Mouse (Mus musculus) embryonic stem cell, embryonic (primary cell): ENCODE results near the gene Dnajc6.

Experiments used
- CTCF ChIA-PET, 4 experiments: fragments of 300-600 bp in 2 of 4; fragments of 350-600 bp in 2 of 4; sonication (Branson Sonifier 250); formaldehyde crosslinking; loops; one replicate each; lab custom pipeline; 2022; ENCODE audit warnings: inconsistent platforms in 2 of 4; lab: Charles Lee
- POLR2A ChIA-PET, 4 experiments: fragments of 300-600 bp in 2 of 4; fragments of 350-600 bp in 2 of 4; sonication (Branson Sonifier 250); formaldehyde crosslinking; loops; one replicate each; lab custom pipeline; 2022; ENCODE audit warnings: antibody characterized with exemption in 4 of 4, inconsistent platforms in 1 of 4; lab: Charles Lee

The Dnajc6 gene

DNA sequence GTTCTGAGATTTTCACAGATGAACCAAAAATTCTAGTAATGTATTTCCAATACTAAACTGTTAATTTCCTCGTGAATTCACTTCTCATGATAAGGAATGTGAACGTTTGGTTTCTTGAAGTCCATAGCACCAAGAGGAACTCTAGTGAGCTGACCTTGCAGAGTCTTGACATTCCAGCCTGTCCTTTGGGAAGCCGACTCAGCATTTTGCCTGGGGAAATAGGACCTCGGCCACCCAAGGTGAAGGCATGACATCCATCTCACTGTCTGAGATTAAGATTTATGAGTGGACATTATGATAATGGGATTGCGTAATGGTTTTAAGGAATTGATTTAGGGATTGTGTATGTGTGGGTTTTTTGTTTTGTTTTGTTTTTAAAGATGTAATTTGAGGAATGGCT is 144.2 kb downstream of the Dnajc6 start:
- CTCF ChIA-PET = interaction anchor here in 2 of 4 experiments (0.6 to 1.2 kb wide), 2 partner anchors 16 to 271 kb away, joined by 3 to 4 read pairs; no protein-coding TSS in a partner anchor
- POLR2A ChIA-PET = no interaction called here

DNA sequence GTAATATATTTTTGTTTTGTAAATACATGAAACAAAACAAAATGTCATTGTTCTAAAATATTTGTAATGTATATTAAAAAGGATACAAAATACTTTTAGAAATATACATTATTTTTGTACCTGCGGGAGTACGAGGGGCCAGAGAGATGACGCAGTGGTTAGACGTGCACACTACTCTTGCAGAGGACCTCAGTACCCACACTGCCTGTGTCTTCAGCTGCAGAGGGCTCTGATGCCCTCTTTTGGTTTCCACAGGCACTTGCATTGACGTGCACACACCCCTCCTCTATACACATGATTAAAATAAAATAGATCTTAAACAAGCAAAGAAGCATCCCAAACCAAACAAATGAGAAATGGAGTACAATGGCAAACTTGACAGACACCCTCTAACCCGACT is 146.3 kb downstream of the Dnajc6 start:
- CTCF ChIA-PET = no interaction called here
- POLR2A ChIA-PET = no interaction called here

DNA sequence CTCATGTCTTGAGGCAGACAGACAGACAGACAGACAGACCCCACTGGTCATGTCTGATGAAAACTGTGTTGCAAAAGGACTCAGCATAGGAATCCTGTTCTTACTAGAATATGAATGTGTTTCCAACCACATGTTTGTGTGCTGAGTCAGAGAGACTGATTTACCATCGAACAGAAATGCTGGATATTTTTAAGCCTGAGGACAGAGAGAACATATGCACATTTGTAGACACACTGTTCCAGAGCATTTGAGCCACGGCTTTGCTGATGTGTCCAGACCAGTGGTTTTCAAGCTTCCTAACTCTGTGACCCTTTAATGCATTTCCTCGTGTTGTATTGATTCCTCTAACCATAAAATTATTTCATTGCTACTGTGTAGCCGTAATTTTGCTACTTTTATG is 146.8 kb downstream of the Dnajc6 start:
- ChIA-PET POLR2A (no interaction called here), CTCF (no interaction called here)

DNA sequence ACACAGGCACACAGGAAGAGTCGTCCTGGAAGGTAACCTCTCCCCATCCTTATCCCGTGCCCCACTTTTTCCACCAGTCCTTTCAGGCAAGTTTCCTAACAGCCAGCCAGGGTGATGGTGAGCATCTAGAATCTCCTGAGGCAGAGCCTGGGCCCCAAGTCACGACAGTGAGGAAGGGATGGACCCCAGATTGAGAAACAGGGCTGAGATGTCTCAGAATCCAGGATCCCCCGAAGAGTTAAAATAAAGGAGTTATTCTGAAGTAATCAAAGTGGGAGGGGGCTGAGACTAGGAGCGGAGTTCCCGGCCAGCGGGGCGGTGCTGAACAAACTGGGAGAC is 150.4 kb downstream of the Dnajc6 start:
- ChIA-PET CTCF (interaction anchor here in 2 of 4 experiments (1.0 to 2.0 kb wide), 4 partner anchors 10 to 353 kb away, joined by 3 to 13 read pairs (median 4); no protein-coding TSS in a partner anchor), POLR2A (interaction anchor here in 3 of 4 experiments (0.6 to 2.4 kb wide), 68 partner anchors 8 to 1990 kb away, joined by 3 to 17 read pairs (median 4); partner anchors contain the start of genes Dnajc6 (in 2 of the 3) and Jak1 (in 2 of the 3))

DNA sequence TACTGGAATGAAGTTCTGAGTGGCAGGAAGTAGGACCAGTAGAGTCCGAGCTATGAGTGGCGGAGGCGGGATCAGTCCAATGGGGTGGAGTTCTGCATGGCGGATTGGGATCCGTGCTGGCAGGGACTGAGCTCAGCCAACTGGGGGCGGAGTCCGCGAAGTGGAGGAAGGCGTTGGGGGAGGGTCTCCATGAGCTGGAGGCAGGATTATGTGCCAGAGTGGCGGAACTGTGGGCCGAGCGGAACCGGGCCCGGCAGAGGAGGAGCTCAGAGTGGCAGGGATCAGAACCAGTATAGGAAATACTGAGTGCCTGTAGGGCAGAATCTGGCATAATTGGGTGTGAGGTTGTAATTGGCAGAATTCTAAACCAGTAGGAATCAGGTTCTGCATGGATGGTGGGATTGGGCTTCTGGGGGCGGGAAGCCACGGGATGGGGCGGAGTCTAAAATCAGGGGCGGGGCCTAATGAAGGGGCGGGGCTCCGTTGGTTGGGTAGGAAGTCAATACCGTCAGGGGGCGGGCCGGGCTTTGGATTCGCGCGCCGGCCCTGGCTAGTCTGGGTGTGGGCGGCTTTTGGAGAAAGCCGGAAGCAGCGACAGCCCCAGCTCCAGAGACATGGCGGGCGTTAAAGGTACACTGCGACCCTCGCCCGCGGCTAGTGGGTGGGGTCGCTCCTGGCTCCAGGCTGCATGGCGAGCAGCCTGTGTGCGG is 150.9 kb downstream of the Dnajc6 start, which contains the start of gene Leprot:
Gene Leprot (plus strand): TSS at position 523 of the 710 bp plus-strand sequence.
- ChIA-PET CTCF (interaction anchor here in 2 of 4 experiments (0.5 to 2.0 kb wide), 7 partner anchors 9 to 353 kb away, joined by 3 to 13 read pairs (median 4); no protein-coding TSS in a partner anchor), POLR2A (interaction anchor here (0.5 to 2.4 kb wide), 73 partner anchors 8 to 1990 kb away, joined by 3 to 17 read pairs (median 4); partner anchors contain the start of genes Dnajc6 (in 2 of the 4) and Jak1 (in 2 of the 4))

DNA sequence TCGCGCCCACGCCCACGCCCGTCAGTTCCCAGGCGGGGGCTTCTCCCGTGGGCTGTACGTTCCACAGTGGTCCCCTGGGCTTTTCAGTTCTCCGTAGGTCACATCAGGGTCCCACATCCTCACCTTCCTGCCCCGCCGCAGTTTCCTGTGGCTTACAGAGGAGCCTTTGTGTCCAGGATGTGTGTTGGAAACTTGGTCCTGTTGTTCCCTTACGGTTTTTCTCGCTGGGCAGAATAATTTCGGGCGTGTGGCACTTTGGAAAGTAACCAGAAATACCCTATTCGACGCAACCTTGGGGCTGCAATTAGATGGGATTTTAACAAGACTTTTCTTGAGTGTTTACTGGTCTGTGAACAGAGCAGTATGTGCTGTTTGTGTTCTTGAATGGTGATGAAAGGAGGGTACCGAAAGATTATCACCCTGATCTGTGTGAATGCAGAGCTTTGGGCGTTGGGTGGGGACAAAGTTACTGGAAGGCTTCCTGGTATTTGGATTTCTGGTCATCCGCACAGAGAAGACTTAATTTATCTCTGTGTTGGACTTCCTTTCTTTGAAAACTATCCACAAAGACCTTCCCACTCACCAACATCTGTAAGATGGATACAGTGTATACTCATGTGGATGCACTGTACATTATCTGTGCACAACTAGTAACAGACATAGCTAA is 151.7 kb downstream of the Dnajc6 start:
- ChIA-PET CTCF (interaction anchor here in 3 of 4 experiments (0.5 to 2.0 kb wide), 5 partner anchors 9 to 213 kb away, joined by 3 to 13 read pairs (median 6); no protein-coding TSS in a partner anchor), POLR2A (interaction anchor here in 3 of 4 experiments (0.6 to 2.4 kb wide), 20 partner anchors 9 to 356 kb away, joined by 3 to 17 read pairs (median 5); no protein-coding TSS in a partner anchor)

DNA sequence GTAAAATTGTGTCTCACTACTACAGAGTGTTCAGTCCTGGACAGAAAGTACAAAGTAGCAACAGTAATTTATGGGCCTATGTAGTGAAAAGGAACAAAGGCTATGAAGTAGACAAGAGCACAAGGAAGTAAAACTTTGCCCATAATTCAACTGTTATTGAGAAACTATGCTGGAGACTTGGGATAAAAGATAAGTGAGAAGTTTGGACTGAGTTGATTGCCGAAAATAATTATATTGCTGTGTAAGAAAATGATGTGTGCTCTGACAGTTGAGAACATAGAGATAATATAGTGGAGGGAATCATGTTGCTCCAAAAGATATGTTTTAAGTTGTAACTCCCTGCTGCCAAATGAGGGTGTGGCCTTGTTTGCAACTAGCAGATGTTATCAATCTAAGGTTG is 152.3 kb downstream of the Dnajc6 start:
- CTCF ChIA-PET = no interaction called here
- POLR2A ChIA-PET = interaction anchor here in 2 of 4 experiments (0.9 to 2.4 kb wide), 3 partner anchors 20 to 291 kb away, joined by 3 to 17 read pairs (median 3); no protein-coding TSS in a partner anchor

DNA sequence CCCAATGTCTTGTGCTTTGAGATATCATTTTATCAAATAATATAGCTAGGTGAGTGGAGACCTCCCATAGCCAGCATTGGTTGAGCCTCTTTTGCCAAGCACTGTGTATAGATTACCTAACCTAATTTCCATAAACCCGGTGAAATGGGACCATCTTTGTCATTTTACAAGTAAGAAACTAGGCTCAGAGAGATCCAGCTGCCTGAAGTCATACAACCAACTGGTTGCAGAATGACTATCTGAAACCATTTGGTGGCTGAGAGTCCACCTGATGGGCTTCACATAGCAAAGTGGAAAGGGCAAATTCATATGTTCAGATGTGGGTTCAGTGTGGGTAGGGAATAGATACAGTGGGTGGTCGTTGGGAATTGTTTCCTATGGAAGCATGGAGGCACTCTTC is 154.5 kb downstream of the Dnajc6 start:
- CTCF ChIA-PET = no interaction called here
- POLR2A ChIA-PET = no interaction called here

DNA sequence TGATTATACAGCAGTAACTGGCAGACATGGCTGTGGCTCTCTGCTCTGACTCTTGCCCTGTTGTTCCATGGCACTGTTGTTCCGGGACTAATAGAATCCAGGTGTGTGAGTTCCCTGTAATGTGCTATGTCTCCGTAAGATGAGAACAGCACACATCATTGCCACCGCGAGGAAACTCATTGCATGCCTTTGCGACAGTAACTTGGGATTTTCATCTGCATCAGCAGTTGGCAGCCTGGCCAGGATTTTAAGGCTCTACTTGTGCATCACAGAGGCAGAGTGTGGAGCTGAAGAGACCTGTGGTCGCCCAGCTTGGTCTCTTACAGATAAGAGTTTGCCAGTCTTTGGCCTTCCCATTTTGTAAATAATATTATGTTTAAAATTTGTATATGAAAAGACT is 157.8 kb downstream of the Dnajc6 start:
- CTCF ChIA-PET = interaction anchor here in 1 of 4 experiments (0.7 kb wide), 1 partner anchor 267 kb away, joined by 3 read pairs; no protein-coding TSS in a partner anchor
- POLR2A ChIA-PET = interaction anchor here in 1 of 4 experiments (0.6 to 0.8 kb wide), 2 partner anchors 9 to 22 kb away, joined by 3 read pairs; no protein-coding TSS in a partner anchor

DNA sequence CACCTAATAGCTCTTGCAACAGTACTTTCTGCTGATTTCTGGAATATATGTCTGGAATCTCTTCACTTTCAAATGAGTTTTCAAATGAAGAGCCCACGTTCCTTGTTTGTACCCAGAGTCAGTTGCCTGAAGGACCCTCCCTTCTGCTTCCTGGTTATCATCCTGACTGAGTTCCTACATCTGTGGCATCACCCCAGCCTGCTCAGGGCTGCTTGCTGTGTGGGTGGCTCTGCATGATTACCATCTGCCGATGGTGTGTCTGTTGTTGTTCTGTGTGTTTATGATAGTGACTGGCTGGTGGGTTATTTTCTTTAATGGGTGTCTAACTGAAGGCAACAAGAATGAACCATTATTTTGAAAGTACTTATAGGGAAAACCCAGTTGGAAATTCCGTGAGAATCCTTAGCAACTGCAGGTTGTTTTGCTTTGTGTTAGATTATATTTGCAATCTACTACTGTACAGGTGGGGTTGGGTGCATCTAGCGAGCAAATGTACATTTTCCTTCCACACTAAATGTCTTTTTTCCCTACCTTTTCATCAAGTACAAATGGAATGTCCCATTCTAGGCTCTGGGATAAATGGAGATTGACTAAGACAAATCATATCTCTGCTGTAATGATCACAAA is 158.5 kb downstream of the Dnajc6 start:
- ChIA-PET CTCF (interaction anchor here in 1 of 4 experiments (0.7 kb wide), 1 partner anchor 267 kb away, joined by 3 read pairs; no protein-coding TSS in a partner anchor), POLR2A (interaction anchor here in 2 of 4 experiments (0.8 to 1.2 kb wide), 2 partner anchors 8 to 23 kb away, joined by 3 read pairs; partner anchors contain the start of gene Leprot (in 1 of the 2))

DNA sequence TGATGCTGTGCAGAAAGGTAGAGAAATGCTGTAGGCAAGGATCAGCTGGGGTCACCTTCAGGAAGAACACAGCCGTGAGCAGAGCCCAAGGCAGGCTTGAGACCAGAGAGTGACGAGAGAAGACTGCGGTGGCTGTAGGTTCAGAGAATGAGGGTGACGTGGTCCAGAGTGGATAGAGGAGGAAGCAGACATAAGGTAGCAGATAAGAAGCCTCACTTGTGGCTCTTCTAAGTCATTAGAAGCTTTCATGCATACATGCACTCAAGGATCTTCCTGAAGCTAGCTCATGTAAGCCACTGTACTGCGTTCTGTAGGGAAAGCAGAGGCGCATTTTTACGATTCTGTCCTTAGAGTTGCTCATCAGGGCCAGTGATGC is 159.0 kb downstream of the Dnajc6 start:
- CTCF ChIA-PET = interaction anchor here in 1 of 4 experiments (0.7 kb wide), 1 partner anchor 8 kb away, joined by 3 read pairs; no protein-coding TSS in a partner anchor
- POLR2A ChIA-PET = interaction anchor here in 1 of 4 experiments (1.2 kb wide), 1 partner anchor 8 kb away, joined by 3 read pairs; the partner anchor contains the start of gene Leprot

DNA sequence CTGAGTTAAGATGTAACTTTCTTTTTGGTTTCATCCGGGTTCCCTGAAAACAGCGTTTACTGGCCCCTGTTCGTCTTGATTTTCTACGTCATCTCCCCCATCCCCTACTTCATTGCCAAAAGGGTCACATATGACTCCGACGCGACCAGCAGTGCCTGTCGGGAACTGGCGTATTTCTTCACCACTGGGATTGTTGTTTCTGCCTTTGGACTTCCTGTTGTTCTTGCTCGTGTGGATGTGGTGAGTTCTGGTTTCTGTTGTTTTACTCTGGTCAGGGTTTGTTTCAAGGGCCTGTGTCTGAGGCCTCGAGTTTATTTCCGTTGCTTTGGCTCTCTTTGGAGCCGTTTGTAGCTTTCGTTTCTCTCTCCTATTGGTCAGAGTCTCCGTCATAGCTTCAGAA is 159.6 kb downstream of the Dnajc6 start:
- CTCF ChIA-PET = interaction anchor here in 2 of 4 experiments (0.7 to 2.1 kb wide), 3 partner anchors 8 to 343 kb away, joined by 3 to 13 read pairs (median 3); partner anchors contain the start of gene Leprot (in 1 of the 2)
- POLR2A ChIA-PET = interaction anchor here in 3 of 4 experiments (1.2 to 2.5 kb wide), 3 partner anchors 9 kb away, joined by 3 to 9 read pairs (median 7); partner anchors contain the start of gene Leprot (in 3 of the 3)

DNA sequence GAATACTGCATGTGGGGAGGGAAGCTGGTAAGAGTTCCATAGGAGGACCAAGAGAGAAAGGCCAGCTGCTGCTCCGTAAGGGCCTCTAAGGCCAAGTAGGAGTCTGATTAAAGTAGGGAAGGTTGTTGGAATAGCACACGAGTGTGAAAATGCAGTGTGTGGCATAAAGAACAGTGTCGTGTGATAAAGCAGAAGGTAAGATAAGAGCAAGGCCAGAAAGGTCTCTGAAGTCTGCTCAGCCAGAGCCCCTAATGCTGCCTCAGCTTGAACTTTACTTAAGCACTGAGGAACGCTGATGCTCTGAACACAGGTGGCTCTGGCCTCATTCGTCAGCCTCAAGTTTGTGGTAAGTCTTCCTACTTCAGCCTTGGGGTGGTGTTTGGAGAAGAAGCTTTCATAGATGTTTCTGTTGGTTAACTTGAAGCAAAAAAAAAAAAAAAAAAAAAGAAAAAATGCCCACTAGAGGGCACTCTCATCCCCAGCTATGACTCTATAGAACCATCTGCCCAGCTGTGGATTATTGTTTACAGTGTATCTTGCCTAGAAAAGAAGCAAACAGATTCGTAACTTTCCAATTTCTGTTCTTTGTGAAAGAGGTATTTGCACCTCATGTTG is 160.6 kb downstream of the Dnajc6 start:
- ChIA-PET CTCF (interaction anchor here (0.5 to 2.1 kb wide), 71 partner anchors 9 to 1519 kb away, joined by 3 to 14 read pairs (median 4); partner anchors contain the start of genes Leprot (in 2 of the 4) and Lepr (in 1 of the 4)), POLR2A (interaction anchor here (0.5 to 2.5 kb wide), 12 partner anchors 10 to 1216 kb away, joined by 3 to 9 read pairs (median 4); partner anchors contain the start of gene Leprot (in 3 of the 4))

DNA sequence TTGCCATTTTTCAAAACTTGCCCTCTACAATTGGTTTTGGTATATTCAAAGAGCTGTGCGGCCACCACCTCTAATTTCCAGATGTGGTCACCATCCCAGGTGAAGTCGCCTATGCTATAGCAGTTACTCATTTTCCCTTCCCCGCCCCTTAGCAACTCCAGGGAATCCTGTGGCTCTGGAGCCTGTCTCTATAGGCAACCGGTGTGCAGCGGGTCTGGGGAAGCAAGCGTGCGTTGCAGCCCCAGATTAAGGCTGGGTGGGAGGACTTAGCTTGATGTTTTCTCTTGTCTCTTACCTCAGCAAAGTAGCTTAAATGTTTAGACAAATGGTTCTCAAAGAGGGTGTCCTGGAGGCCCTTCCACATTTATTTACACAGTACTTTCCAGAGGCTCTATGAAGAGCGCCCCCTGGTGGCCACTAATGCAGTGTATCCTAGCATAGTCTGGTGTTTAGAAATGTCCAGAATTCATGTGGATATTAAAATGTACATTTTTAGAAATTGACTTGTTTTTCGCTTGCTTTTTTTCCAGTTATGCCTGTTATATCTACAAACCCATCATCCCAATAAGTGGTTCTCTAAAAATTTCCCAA is 167.8 kb downstream of the Dnajc6 start:
- POLR2A ChIA-PET = interaction anchor here in 1 of 4 experiments (0.6 to 2.4 kb wide), 2 partner anchors 17 to 331 kb away, joined by 3 to 7 read pairs; partner anchors contain the start of gene Leprot
- CTCF ChIA-PET = interaction anchor here in 3 of 4 experiments (0.6 to 1.6 kb wide), 6 partner anchors 9 to 338 kb away, joined by 3 read pairs; no protein-coding TSS in a partner anchor

DNA sequence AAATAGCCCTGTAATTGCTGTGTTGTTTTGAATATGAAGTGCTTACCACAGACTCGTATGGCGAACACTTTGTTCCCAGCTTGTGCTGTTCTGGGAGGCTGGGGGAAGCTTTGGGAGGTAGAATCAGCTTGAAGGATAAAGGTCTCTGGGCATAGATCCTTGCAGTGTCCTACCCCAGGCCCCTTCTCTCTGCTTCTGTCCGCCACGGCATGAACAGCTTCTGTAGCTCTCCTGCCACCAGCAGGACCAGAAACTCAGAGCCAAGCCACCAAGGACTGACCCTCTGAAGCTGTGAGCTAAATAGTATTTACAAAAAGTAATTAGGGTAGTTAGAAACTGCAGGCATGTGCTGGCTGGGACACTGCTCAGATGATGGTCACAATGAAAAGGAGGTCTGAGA is 168.3 kb downstream of the Dnajc6 start:
- ChIA-PET CTCF (interaction anchor here in 3 of 4 experiments (0.6 to 1.6 kb wide), 6 partner anchors 61 to 355 kb away, joined by 3 read pairs; no protein-coding TSS in a partner anchor), POLR2A (interaction anchor here in 1 of 4 experiments (0.7 to 2.4 kb wide), 2 partner anchors 17 to 824 kb away, joined by 3 to 7 read pairs; partner anchors contain the start of gene Leprot)

DNA sequence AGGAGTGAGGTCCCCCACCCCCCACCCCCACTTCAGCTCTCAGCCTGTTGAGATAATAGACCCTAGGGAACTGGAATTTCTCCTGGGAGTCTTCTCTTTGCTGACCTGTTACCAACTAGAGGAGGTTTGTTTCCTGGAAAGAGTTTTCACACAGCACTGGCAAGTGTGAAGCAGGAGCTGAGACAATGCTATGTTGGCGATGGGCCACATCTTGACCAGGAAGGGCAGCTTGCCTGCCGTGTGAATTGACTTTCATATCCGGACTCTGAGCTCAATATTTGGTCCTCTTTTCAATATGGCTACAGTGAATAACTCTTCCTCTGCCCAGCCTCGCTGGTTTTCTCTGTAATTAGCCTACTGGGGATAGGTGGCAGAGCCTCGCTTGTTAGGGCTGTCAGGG is 172.7 kb downstream of the Dnajc6 start:
- CTCF ChIA-PET = interaction anchor here in 2 of 4 experiments (0.6 to 1.2 kb wide), 2 partner anchors 21 to 328 kb away, joined by 3 read pairs; no protein-coding TSS in a partner anchor
- POLR2A ChIA-PET = interaction anchor here in 2 of 4 experiments (0.6 to 1.6 kb wide), 5 partner anchors 9 to 387 kb away, joined by 3 read pairs; partner anchors contain the start of gene Leprot (in 1 of the 2)
